Mouse (Mus musculus): Measurements from ENCODE around the gene Sik1. TPM values are rescaled to one million over a fixed set of nuclear protein-coding genes. Genes with fewer than 3 reads are reported as not detected.

The Sik1 gene
- polyA plus RNA-seq, 1 experiment from 2014 or later, result 12.6 TPM

GRCm38 (mm10) chr17:31872826-31873165 lies 17.2 kb upstream of the Sik1 start:
- Histone ChIP-seq H3K27me3 (ENCODE audit: control insufficient read depth, insufficient read depth, low read length) (no peaks in the 10 kb centered on the region), H3K4me2 (ENCODE audit: low read depth, severe bottlenecking) (no peak overlapping the region), H3K36me3 (ENCODE audit: control insufficient read depth, insufficient read depth, low read length) (no peaks in the 10 kb centered on the region), H3K4me1 (ENCODE audit: control insufficient read depth, insufficient read depth, low read length) (no peaks in the 10 kb centered on the region; the same call in 1 of the 2 replicates), H3K4me3 (ENCODE audit: low read depth, low read length) (no peak overlapping the region), H3K27ac (replicated peaks; ENCODE audit: low read depth, low read length) (no peak overlapping the region), H3K9ac (ENCODE audit: low read length) (no peak overlapping the region), H3K9me3 (ENCODE audit: control insufficient read depth, low read length) (no peaks in the 10 kb centered on the region)
- ATAC-seq (ENCODE audit: insufficient number of reproducible peaks, low FRiP score, low TSS enrichment, low read depth) (no peak), DNase-seq (ENCODE audit: low spot score) (no peak)
- WGBS, result 68% methylated on average over 7 of the region's 7 CpGs

GRCm38 (mm10) chr17:31871968-31872825 lies 16.6 kb upstream of the Sik1 start:
- Histone ChIP-seq H3K9me3 (ENCODE audit: control insufficient read depth, low read length) (no peaks in the 10 kb centered on the region), H3K27ac (replicated peaks; ENCODE audit: low read depth, low read length) (no peak overlapping the region), H3K36me3 (ENCODE audit: control insufficient read depth, insufficient read depth, low read length) (no peaks in the 10 kb centered on the region), H3K9ac (ENCODE audit: low read length) (no peak overlapping the region), H3K4me2 (ENCODE audit: low read depth, severe bottlenecking) (no peak overlapping the region), H3K4me1 (ENCODE audit: control insufficient read depth, insufficient read depth, low read length) (no peaks in the 10 kb centered on the region; the same call in 1 of the 2 replicates), H3K27me3 (ENCODE audit: control insufficient read depth, insufficient read depth, low read length) (no peaks in the 10 kb centered on the region), H3K4me3 (ENCODE audit: low read depth, low read length) (no peak overlapping the region)
- ATAC-seq (ENCODE audit: insufficient number of reproducible peaks, low FRiP score, low TSS enrichment, low read depth) (no peak), DNase-seq (ENCODE audit: low spot score) (no peak)
- WGBS, result 88% methylated on average over 14 of the region's 14 CpGs

- no peaks in the 10 kb centered on the region for H3K27me3 ChIP-seq (ENCODE audit: control insufficient read depth, insufficient read depth, low read length)
- peak overlapping the region; percentile 11; the same call in 1 of the 2 replicates for H3K4me2 ChIP-seq (ENCODE audit: low read depth, severe bottlenecking)
- no peaks in the 10 kb centered on the region for H3K36me3 ChIP-seq (ENCODE audit: control insufficient read depth, insufficient read depth, low read length)
- H3K4me3 ChIP-seq (ENCODE audit: low read depth, low read length), result no peak overlapping the region
- no peaks in the 10 kb centered on the region; the same call in 1 of the 2 replicates for H3K4me1 ChIP-seq (ENCODE audit: control insufficient read depth, insufficient read depth, low read length)
- 13% methylated on average over 13 of the region's 13 CpGs for WGBS
- no peak overlapping the region for H3K9ac ChIP-seq (ENCODE audit: low read length)
- DNase-seq (ENCODE audit: low spot score) (peak; percentile 70), ATAC-seq (ENCODE audit: insufficient number of reproducible peaks, low FRiP score, low TSS enrichment, low read depth) (peak; percentile 73; the same call in 1 of the 2 replicates)
- H3K9me3 ChIP-seq (ENCODE audit: control insufficient read depth, low read length), result no peaks in the 10 kb centered on the region
- H3K27ac ChIP-seq (replicated peaks; ENCODE audit: low read depth, low read length), result peak overlapping the region; percentile 43; the same call in 1 of the 2 replicates
Measured at GRCm38 (mm10) chr17:31870931-31871421, 15.4 kb upstream of the Sik1 start.

GRCm38 (mm10) chr17:31870446-31870845 lies 14.8 kb upstream of the Sik1 start:
- ATAC-seq (ENCODE audit: insufficient number of reproducible peaks, low FRiP score, low TSS enrichment, low read depth), result no peak

GRCm38 (mm10) chr17:31868076-31868475 lies 12.5 kb upstream of the Sik1 start:
- Histone ChIP-seq H3K36me3 (ENCODE audit: control insufficient read depth, insufficient read depth, low read length) (no peaks in the 10 kb centered on the region), H3K9ac (ENCODE audit: low read length) (no peak overlapping the region), H3K27ac (replicated peaks; ENCODE audit: low read depth, low read length) (no peak overlapping the region), H3K9me3 (ENCODE audit: control insufficient read depth, low read length) (no peaks in the 10 kb centered on the region), H3K4me2 (ENCODE audit: low read depth, severe bottlenecking) (no peak overlapping the region), H3K27me3 (ENCODE audit: control insufficient read depth, insufficient read depth, low read length) (no peaks in the 10 kb centered on the region), H3K4me1 (ENCODE audit: control insufficient read depth, insufficient read depth, low read length) (no peaks in the 10 kb centered on the region; the same call in 1 of the 2 replicates), H3K4me3 (ENCODE audit: low read depth, low read length) (no peak overlapping the region)
- WGBS, result 83% methylated on average over 4 of the region's 4 CpGs
- ATAC-seq (ENCODE audit: insufficient number of reproducible peaks, low FRiP score, low TSS enrichment, low read depth) (no peak), DNase-seq (ENCODE audit: low spot score) (no peak)

More at GRCm38 (mm10) chr17:31870446-31870845, 14.8 kb upstream of the Sik1 start:
- Histone ChIP-seq H3K9ac (ENCODE audit: low read length) (no peak overlapping the region), H3K4me3 (ENCODE audit: low read depth, low read length) (no peak overlapping the region), H3K4me2 (ENCODE audit: low read depth, severe bottlenecking) (peak overlapping the region; percentile 11; the same call in 1 of the 2 replicates), H3K27ac (replicated peaks; ENCODE audit: low read depth, low read length) (peak overlapping the region; percentile 43; the same call in 1 of the 2 replicates), H3K9me3 (ENCODE audit: control insufficient read depth, low read length) (no peaks in the 10 kb centered on the region), H3K27me3 (ENCODE audit: control insufficient read depth, insufficient read depth, low read length) (no peaks in the 10 kb centered on the region), H3K36me3 (ENCODE audit: control insufficient read depth, insufficient read depth, low read length) (no peaks in the 10 kb centered on the region), H3K4me1 (ENCODE audit: control insufficient read depth, insufficient read depth, low read length) (no peaks in the 10 kb centered on the region; the same call in 1 of the 2 replicates)
- WGBS, result 77% methylated on average over 9 of the region's 9 CpGs
- DNase-seq (ENCODE audit: low spot score), result no peak

GRCm38 (mm10) chr17:31867061-31867460 lies 11.5 kb upstream of the Sik1 start:
- H3K4me1 ChIP-seq (ENCODE audit: control insufficient read depth, insufficient read depth, low read length), result no peaks in the 10 kb centered on the region; the same call in 1 of the 2 replicates
- H3K4me3 ChIP-seq (ENCODE audit: low read depth, low read length), result no peak overlapping the region
- no peak overlapping the region for H3K9ac ChIP-seq (ENCODE audit: low read length)
- no peak for DNase-seq (ENCODE audit: low spot score)
- H3K36me3 ChIP-seq (ENCODE audit: control insufficient read depth, insufficient read depth, low read length), result no peaks in the 10 kb centered on the region
- no peaks in the 10 kb centered on the region for H3K9me3 ChIP-seq (ENCODE audit: control insufficient read depth, low read length)
- H3K27me3 ChIP-seq (ENCODE audit: control insufficient read depth, insufficient read depth, low read length), result no peaks in the 10 kb centered on the region
- 93% methylated on average over 7 of the region's 7 CpGs for WGBS
- H3K27ac ChIP-seq (replicated peaks; ENCODE audit: low read depth, low read length), result no peak overlapping the region
- ATAC-seq (ENCODE audit: insufficient number of reproducible peaks, low FRiP score, low TSS enrichment, low read depth), result no peak
- no peak overlapping the region for H3K4me2 ChIP-seq (ENCODE audit: low read depth, severe bottlenecking)

- Histone ChIP-seq H3K27me3 (ENCODE audit: control insufficient read depth, insufficient read depth, low read length) (no peaks in the 10 kb centered on the region), H3K4me2 (ENCODE audit: low read depth, severe bottlenecking) (no peak overlapping the region), H3K4me3 (ENCODE audit: low read depth, low read length) (no peak overlapping the region), H3K27ac (replicated peaks; ENCODE audit: low read depth, low read length) (no peak overlapping the region), H3K9ac (ENCODE audit: low read length) (no peak overlapping the region), H3K36me3 (ENCODE audit: control insufficient read depth, insufficient read depth, low read length) (no peaks in the 10 kb centered on the region), H3K4me1 (ENCODE audit: control insufficient read depth, insufficient read depth, low read length) (no peaks in the 10 kb centered on the region), H3K9me3 (ENCODE audit: control insufficient read depth, low read length) (no peaks in the 10 kb centered on the region)
- ATAC-seq (ENCODE audit: insufficient number of reproducible peaks, low FRiP score, low TSS enrichment, low read depth) (no peak), DNase-seq (ENCODE audit: low spot score) (no peak)
- WGBS, result 85% methylated on average over 7 of the region's 7 CpGs
Measured at GRCm38 (mm10) chr17:31865636-31866035, 10.0 kb upstream of the Sik1 start.

GRCm38 (mm10) chr17:31864666-31865450 lies 9.3 kb upstream of the Sik1 start:
- H3K4me2 ChIP-seq (ENCODE audit: low read depth, severe bottlenecking), result no peak overlapping the region
- no peak overlapping the region for H3K27ac ChIP-seq (replicated peaks; ENCODE audit: low read depth, low read length)
- no peaks in the 10 kb centered on the region for H3K4me1 ChIP-seq (ENCODE audit: control insufficient read depth, insufficient read depth, low read length)
- no peaks in the 10 kb centered on the region for H3K36me3 ChIP-seq (ENCODE audit: control insufficient read depth, insufficient read depth, low read length)
- WGBS, result 79% methylated on average over 11 of the region's 11 CpGs
- ATAC-seq (ENCODE audit: insufficient number of reproducible peaks, low FRiP score, low TSS enrichment, low read depth), result 0 out of 2 replicates have a peak, but pooled peaks have one; percentile 31
- no peaks in the 10 kb centered on the region for H3K9me3 ChIP-seq (ENCODE audit: control insufficient read depth, low read length)
- H3K27me3 ChIP-seq (ENCODE audit: control insufficient read depth, insufficient read depth, low read length), result no peaks in the 10 kb centered on the region
- DNase-seq (ENCODE audit: low spot score), result no peak
- no peak overlapping the region for H3K4me3 ChIP-seq (ENCODE audit: low read depth, low read length)
- H3K9ac ChIP-seq (ENCODE audit: low read length), result no peak overlapping the region
